Mouse (Mus musculus) 416B (cell line): ENCODE measurements at regions not wholly inside any gene's neighbourhood (a gene's known extent, or its start where the extent isn't known, plus 50 kb on each side); places are given as distances from the start of the nearest gene placed in this dataset.
A peak's percentile ranks its signal among the peaks of the same experiment; 100 is the strongest.

Source experiments
- DNase-seq: peaks from one replicate; pipeline ENCODE4 v3.0.0; 2011; ENCODE audit warnings: low read depth

DNA sequence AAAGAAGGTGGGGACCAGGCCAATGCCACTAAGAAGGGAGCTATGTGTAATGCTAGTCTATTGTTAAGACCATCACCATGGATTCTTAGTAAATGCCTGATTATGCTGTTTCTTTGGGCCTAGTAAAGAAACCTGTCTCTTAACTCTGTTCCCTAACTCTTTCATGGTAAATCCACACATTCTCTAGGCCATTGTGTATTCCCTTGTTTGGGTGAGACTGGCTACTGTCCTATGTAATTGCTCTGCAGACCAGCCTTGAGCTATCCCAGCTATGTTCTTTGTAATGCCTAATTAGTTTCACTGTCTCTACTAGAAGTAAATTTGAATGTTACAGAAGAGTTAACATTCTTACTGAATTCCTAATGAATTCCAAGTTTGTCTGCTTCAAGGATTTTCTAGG is 186.9 kb upstream of the Gm10750 start:
- DNase-seq = no peak

DNA sequence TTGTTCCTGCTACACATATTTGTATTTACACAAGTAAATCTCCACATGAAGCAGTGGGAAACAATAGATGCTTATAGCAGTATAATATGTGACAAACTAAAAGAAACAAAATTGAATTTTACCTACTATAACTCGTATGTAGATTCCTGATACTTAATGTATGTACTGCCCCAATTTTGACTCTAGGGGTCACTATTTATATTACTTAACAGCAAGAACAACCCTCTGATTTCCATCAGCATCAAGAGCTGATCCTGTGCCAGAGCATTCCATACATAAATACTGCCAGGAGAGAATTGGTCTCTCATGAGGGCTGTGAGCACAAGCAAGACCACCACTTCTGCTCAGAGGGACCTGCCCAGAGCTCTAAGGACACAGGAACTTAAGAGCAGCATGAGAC is 178.7 kb upstream of the Gm10750 start:
- DNase-seq = peak; percentile 42

DNA sequence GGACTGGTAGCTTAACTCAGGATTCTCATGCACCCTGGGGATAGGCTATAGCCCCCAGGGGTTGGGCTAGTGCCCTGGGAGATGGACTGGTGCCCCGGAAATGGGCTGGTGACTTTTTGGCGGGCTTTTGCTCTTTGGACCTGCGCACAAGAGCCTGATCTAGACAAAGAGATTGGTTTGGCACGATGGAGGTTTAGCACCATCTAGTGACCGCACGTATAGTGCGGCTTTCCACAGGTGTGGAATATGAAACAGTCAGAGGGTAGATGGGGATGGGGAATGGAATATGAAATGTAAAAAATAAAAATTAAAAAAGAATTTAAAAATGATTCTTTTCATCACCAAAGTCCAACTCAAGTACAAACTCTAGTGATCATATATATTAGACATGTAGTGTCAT is 141.4 kb upstream of the Gm10750 start:
- peak; percentile 46 for DNase-seq

GRCm38 (mm10) chr2:149109551-149109950 is 92.5 kb upstream of the Gm10750 start:
- DNase-seq = peak; percentile 1

GRCm38 (mm10) chr2:149092146-149092545 is 75.1 kb upstream of the Gm10750 start:
- no peak for DNase-seq
